15 mouse cellular contexts compared by ENCODE assay signal in the genomic region with DNA sequence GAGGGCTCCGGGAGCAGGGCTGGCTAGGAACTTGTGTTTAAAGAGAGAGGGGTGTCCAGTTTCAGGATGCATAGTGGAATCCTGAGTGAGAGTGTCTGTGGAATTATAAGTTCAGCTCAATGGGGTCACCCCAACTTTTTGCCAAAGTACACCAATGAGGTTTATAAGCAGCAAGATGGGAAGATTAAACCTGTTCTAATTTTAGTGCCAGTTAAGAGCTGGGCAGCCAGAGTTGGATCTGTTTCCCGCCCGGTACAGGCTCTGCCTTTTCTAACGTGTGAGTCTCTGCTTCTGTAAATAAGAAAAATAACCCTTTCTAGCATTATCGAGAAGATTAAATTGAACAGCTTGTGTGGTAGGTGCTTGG. TPM values are rescaled to one million over a fixed set of nuclear protein-coding genes. Genes with fewer than 3 reads are reported as not detected.
DNase-seq lines count a peak whose midpoint lies in the region; ATAC-seq lines count a peak whose summit lies in the region.
"Had no signal": no experiment of that assay in that cellular context is flagged by ENCODE, and none has a peak within 500 bp of the region (broad histone marks: within the 10 kb centered on the region; RNA-seq: fewer than 3 reads in every experiment).

No protein-coding gene starts in this region.

- no peak overlapping the region for H3K4me2 ChIP-seq in hindbrain, embryonic 11.5 days (replicated peaks; ENCODE audit: low read depth, low read length)
- H3K4me2 ChIP-seq in midbrain, embryonic 12.5 days (replicated peaks): no peak overlapping the region
- H3K4me2 ChIP-seq in midbrain, embryonic 11.5 days: no peak overlapping the region
- peak overlapping the region; percentile 33 for H3K4me2 ChIP-seq in stomach, embryonic 16.5 days (ENCODE audit: low read depth, low read length)
- H3K4me2 ChIP-seq: hindbrain, embryonic 14.5 days had no signal

- WGBS in hindbrain, embryonic 10.5 days: 85% methylated on average over 5 of the region's 5 CpGs
- 81% methylated on average over 5 of the region's 5 CpGs for WGBS in hindbrain, embryonic 11.5 days
- WGBS in midbrain, embryonic 12.5 days: 83% methylated on average over 5 of the region's 5 CpGs
- 88% methylated on average over 5 of the region's 5 CpGs for WGBS in midbrain, embryonic 11.5 days
- 39% methylated on average over 5 of the region's 5 CpGs for WGBS in stomach, embryonic 16.5 days

- H3K9me3 ChIP-seq in hindbrain, embryonic 10.5 days: no peaks in the 10 kb centered on the region
- H3K9me3 ChIP-seq in hindbrain, embryonic 11.5 days (ENCODE audit: control insufficient read depth, low read length): no peaks in the 10 kb centered on the region
- H3K9me3 ChIP-seq in midbrain, embryonic 12.5 days: no peaks in the 10 kb centered on the region
- H3K9me3 ChIP-seq in midbrain, embryonic 11.5 days (ENCODE audit: control insufficient read depth, low read length): no peaks in the 10 kb centered on the region
- H3K9me3 ChIP-seq in stomach, embryonic 16.5 days (replicated peaks; ENCODE audit: control insufficient read depth, low read length): no peaks in the 10 kb centered on the region

- H3K4me1 ChIP-seq in hindbrain, embryonic 10.5 days (replicated peaks): peaks cover 42% of the 10 kb centered on the region
- H3K4me1 ChIP-seq in hindbrain, embryonic 11.5 days (replicated peaks; ENCODE audit: control insufficient read depth, insufficient read depth, low read length): peaks cover 2% of the 10 kb centered on the region; the same call in 1 of the 2 replicates
- H3K4me1 ChIP-seq in midbrain, embryonic 12.5 days: peaks cover 26% of the 10 kb centered on the region
- H3K4me1 ChIP-seq in midbrain, embryonic 11.5 days (ENCODE audit: control insufficient read depth, insufficient read depth, low read length): peaks cover 3% of the 10 kb centered on the region; the same call in 1 of the 2 replicates
- H3K4me1 ChIP-seq in stomach, embryonic 16.5 days (ENCODE audit: control insufficient read depth, insufficient read depth, low read length): peaks cover 32% of the 10 kb centered on the region

- peak; percentile 3; the same call in 1 of the 2 replicates for ATAC-seq in frontal cortex, adult (ENCODE audit: low TSS enrichment)
- ATAC-seq in hindbrain, embryonic 11.5 days (ENCODE audit: low FRiP score): no peak
- no peak for ATAC-seq in midbrain, embryonic 12.5 days (ENCODE audit: low FRiP score, low read depth)
- no peak for ATAC-seq in midbrain, embryonic 11.5 days (ENCODE audit: low FRiP score)
- ATAC-seq in stomach, embryonic 16.5 days (ENCODE audit: insufficient read depth, low FRiP score): no peak

- 0 out of 2 replicates have a peak overlapping the region, but pooled peaks have one; percentile 35 for H3K27ac ChIP-seq in hindbrain, embryonic 10.5 days
- H3K27ac ChIP-seq in hindbrain, embryonic 11.5 days (ENCODE audit: low read depth, low read length): no peak overlapping the region
- H3K27ac ChIP-seq in midbrain, embryonic 12.5 days (replicated peaks): no peak overlapping the region
- no peak overlapping the region for H3K27ac ChIP-seq in midbrain, embryonic 11.5 days (ENCODE audit: low read depth, low read length)
- peak overlapping the region; percentile 75 for H3K27ac ChIP-seq in stomach, embryonic 16.5 days (ENCODE audit: low read length)
- H3K27ac ChIP-seq: hindbrain, embryonic 14.5 days; kidney, postnatal 0 days; macrophage had no signal

- DNase-seq in frontal cortex, postnatal 10 days (ENCODE audit: low spot score in 2 of 2): no peak
- DNase-seq in hindbrain, embryonic 10.5 days (ENCODE audit: low spot score): no peak
- no peak for DNase-seq in hindbrain, embryonic 11.5 days (ENCODE audit: low spot score)
- no peak for DNase-seq in midbrain, embryonic 11.5 days (ENCODE audit: low spot score, missing footprints)
- no peak for DNase-seq in retina, embryonic 14.5 days (ENCODE audit: low spot score)
- DNase-seq: B cell, adult 2 months; left cerebral cortex, postnatal 4 days; right cerebral cortex, postnatal 25 days; thymus, postnatal 36 days had no signal

- H3K27me3 ChIP-seq in hindbrain, embryonic 10.5 days (ENCODE audit: insufficient read depth, poor library complexity, severe bottlenecking): no peaks in the 10 kb centered on the region
- no peaks in the 10 kb centered on the region for H3K27me3 ChIP-seq in hindbrain, embryonic 11.5 days (ENCODE audit: control insufficient read depth, insufficient read depth, low read length)
- H3K27me3 ChIP-seq in midbrain, embryonic 12.5 days: no peaks in the 10 kb centered on the region
- no peaks in the 10 kb centered on the region for H3K27me3 ChIP-seq in midbrain, embryonic 11.5 days (ENCODE audit: control insufficient read depth, insufficient read depth, low read length)
- no peaks in the 10 kb centered on the region for H3K27me3 ChIP-seq in stomach, embryonic 16.5 days (ENCODE audit: control insufficient read depth, insufficient read depth, low read length)

- H3K9ac ChIP-seq in hindbrain, embryonic 11.5 days (ENCODE audit: low read depth, low read length): no peak overlapping the region
- peak overlapping the region; percentile 24; the same call in 1 of the 2 replicates for H3K9ac ChIP-seq in midbrain, embryonic 12.5 days (replicated peaks)
- H3K9ac ChIP-seq in midbrain, embryonic 11.5 days (ENCODE audit: low read length): no peak overlapping the region
- H3K9ac ChIP-seq in stomach, embryonic 16.5 days (ENCODE audit: low read length): peak overlapping the region; percentile 38; the same call in 1 of the 2 replicates
- H3K9ac ChIP-seq: hindbrain, embryonic 14.5 days had no signal

- H3K36me3 ChIP-seq in hindbrain, embryonic 10.5 days: no peaks in the 10 kb centered on the region
- no peaks in the 10 kb centered on the region for H3K36me3 ChIP-seq in hindbrain, embryonic 11.5 days (ENCODE audit: control insufficient read depth, insufficient read depth, low read length)
- no peaks in the 10 kb centered on the region for H3K36me3 ChIP-seq in midbrain, embryonic 12.5 days
- H3K36me3 ChIP-seq in midbrain, embryonic 11.5 days (ENCODE audit: control insufficient read depth, insufficient read depth, low read length): no peaks in the 10 kb centered on the region
- H3K36me3 ChIP-seq in stomach, embryonic 16.5 days (ENCODE audit: control insufficient read depth, insufficient read depth, low read length): no peaks in the 10 kb centered on the region

- H3K4me3 ChIP-seq in hindbrain, embryonic 10.5 days: no peak overlapping the region
- no peak overlapping the region for H3K4me3 ChIP-seq in hindbrain, embryonic 11.5 days (ENCODE audit: low read depth, low read length)
- no peak overlapping the region for H3K4me3 ChIP-seq in midbrain, embryonic 12.5 days
- H3K4me3 ChIP-seq in midbrain, embryonic 11.5 days (ENCODE audit: low read depth, low read length): no peak overlapping the region
- H3K4me3 ChIP-seq in stomach, embryonic 16.5 days (replicated peaks; ENCODE audit: low read length): no peak overlapping the region

RNA-seq across cellular contexts. Expression of gene Elovl5, which starts 22.4 kb away (rescaled TPM):
- polyA plus RNA-seq in hindbrain, embryonic 10.5 days (2016; fragmentation: Nextera tagmentation; extraction: Ambion mirVana): 72.7 and 92.1 TPM in 2 replicates
- 85.1 and 91.5 TPM in 2 replicates for polyA plus RNA-seq in hindbrain, embryonic 11.5 days (2014; fragmentation: Nextera tagmentation; extraction: Ambion mirVana)
- 67.0 and 69.3 TPM in 2 replicates for polyA plus RNA-seq in midbrain, embryonic 12.5 days (2016; fragmentation: Nextera tagmentation; extraction: Ambion mirVana)
- polyA plus RNA-seq in midbrain, embryonic 11.5 days (2014; fragmentation: Nextera tagmentation; extraction: Ambion mirVana): 98.2 and 105 TPM in 2 replicates
- 66.8 and 67.6 TPM in 2 replicates for polyA plus RNA-seq in stomach, embryonic 16.5 days (2015; fragmentation: Nextera tagmentation; extraction: Ambion mirVana)

Comparison
In these comparisons a context has a peak if more than half of its experiments do, and no peak if none do; other contexts are left out.
1. H3K27ac ChIP-seq: peak in hindbrain, embryonic 10.5 days (single experiment) and stomach, embryonic 16.5 days (single experiment); none in hindbrain, embryonic 11.5 days (single experiment), midbrain, embryonic 12.5 days (single experiment) and midbrain, embryonic 11.5 days (single experiment).
2. H3K9ac ChIP-seq: peak in midbrain, embryonic 12.5 days (single experiment) and stomach, embryonic 16.5 days (single experiment); none in hindbrain, embryonic 11.5 days (single experiment) and midbrain, embryonic 11.5 days (single experiment).